Mouse (Mus musculus) small intestine, adult 2 months (tissue): ENCODE results near the gene Lin7b. TPM values are rescaled to one million over a fixed set of nuclear protein-coding genes. Genes with fewer than 3 reads are reported as not detected.

Experiments
- H3K27ac ChIP-seq: fragments of 200-500 bp; 2 replicates; pipeline ENCODE4 v1.5.1; 2012; ENCODE audit warnings: low read depth, low read length, control low read depth, inconsistent platforms; ENCODE audit not compliant: insufficient read depth
- H3K27me3 ChIP-seq: fragments of 200-500 bp; 2 replicates; pipeline ENCODE4 v1.6.1; 2012; ENCODE audit warnings: mild to moderate bottlenecking, moderate library complexity, low read length, inconsistent platforms; ENCODE audit not compliant: control insufficient read depth, insufficient read depth
- H3K36me3 ChIP-seq: fragments of 200-500 bp; 2 replicates; pipeline ENCODE4 v1.6.1; 2012; ENCODE audit warnings: mild to moderate bottlenecking, low read length, control low read depth, inconsistent platforms; ENCODE audit not compliant: control insufficient read depth, insufficient read depth
- H3K4me1 ChIP-seq: fragments of 200-500 bp; 2 replicates; pipeline ENCODE4 v1.6.1; 2012; ENCODE audit warnings: low read length, inconsistent platforms, mixed read lengths; ENCODE audit not compliant: control insufficient read depth, insufficient read depth, insufficient read length
- H3K4me3 ChIP-seq: fragments of 200-500 bp; 2 replicates; pipeline ENCODE4 v1.5.1; 2012; ENCODE audit warnings: low read depth, mild to moderate bottlenecking, control low read depth, inconsistent platforms, low read length, moderate library complexity
- CTCF ChIP-seq: fragments of 200-500 bp; IDR thresholded peaks from 2 replicates; pipeline ENCODE4 v1.5.1; 2012; ENCODE audit warnings: low read depth, mild to moderate bottlenecking, control low read depth, inconsistent platforms, low read length, moderate library complexity, mixed read lengths; ENCODE audit not compliant: insufficient replicate concordance, insufficient read length; ENCODE audit errors: extremely low read depth
- POLR2A ChIP-seq: fragments of 200-500 bp; IDR thresholded peaks from 2 replicates; pipeline ENCODE4 v1.6.1; 2012; ENCODE audit warnings: low read depth, mild to moderate bottlenecking, control low read depth, inconsistent platforms, low read length, moderate library complexity
- WGBS: fragments of 180-500 bp; shearing (Covaris S2); methylation state at CpG from one replicate; pipeline ENCODE4 v1.1.7; 2018; 5-methylcytosine and 5-hydroxymethylcytosine counted together
- polyA plus RNA-seq: library from polyadenylated mRNA; depleted of rRNA; stranded (reverse); fragments of >200 nt; gene quantifications from 2 replicates; pipeline ENCODE4 v1.2.3, GENCODE M21; 2012

Lin7b gene
- polyA plus RNA-seq, 1 experiment: 2.9 TPM

GRCm38 (mm10) chr7:45337469-45337868 is 32.9 kb downstream of the Lin7b start:
- H3K4me3 ChIP-seq: no peak overlapping the region
- no peaks in the 10 kb centered on the region for H3K27me3 ChIP-seq
- peaks cover 31% of the 10 kb centered on the region for H3K4me1 ChIP-seq
- no peaks in the 10 kb centered on the region for H3K36me3 ChIP-seq
- WGBS: 24% methylated on average over 4 of the region's 4 CpGs
- TF ChIP-seq CTCF (no peak), POLR2A (no peak)
- H3K27ac ChIP-seq: no peak overlapping the region

DNA sequence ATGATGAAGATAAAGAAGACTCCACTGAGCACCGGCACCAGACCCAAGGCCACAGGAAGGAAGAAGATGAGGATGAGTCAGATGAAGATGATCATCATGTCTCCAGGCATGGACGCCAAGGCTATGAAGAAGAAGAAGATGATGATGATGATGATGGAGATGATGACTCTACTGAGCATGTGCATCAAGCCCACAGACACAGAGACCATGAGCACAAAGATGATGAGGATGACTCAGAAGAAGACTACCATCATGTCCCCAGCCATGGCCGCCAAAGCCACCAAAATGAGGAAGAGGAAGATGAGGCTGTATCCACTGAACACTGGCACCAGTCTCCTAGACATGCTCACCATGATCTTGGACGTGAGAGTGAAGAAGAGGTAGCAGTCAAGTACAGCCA is 34.1 kb downstream of the Lin7b start:
- TF ChIP-seq CTCF (no peak), POLR2A (no peak)
- H3K27ac ChIP-seq: no peak overlapping the region
- no peaks in the 10 kb centered on the region for H3K27me3 ChIP-seq
- peaks cover 39% of the 10 kb centered on the region for H3K4me1 ChIP-seq
- 93% methylated on average over 4 of the region's 4 CpGs for WGBS
- H3K4me3 ChIP-seq: no peak overlapping the region
- H3K36me3 ChIP-seq: peaks cover 5% of the 10 kb centered on the region; the same call in 1 of the 2 replicates

GRCm38 (mm10) chr7:45335056-45335455 is 35.3 kb downstream of the Lin7b start, which contains the start of gene Hrc:
TSS of gene Hrc (plus strand) at chr7:45335290.
- Histone ChIP-seq H3K4me1 (peaks cover 31% of the 10 kb centered on the region), H3K4me3 (no peak within 1 kb of the TSS), H3K27me3 (no peaks in the 10 kb centered on the region), H3K27ac (no peak within 1 kb of the TSS), H3K36me3 (peaks cover 12% of the 10 kb centered on the region)
- TF ChIP-seq POLR2A (no peak), CTCF (no peak)
- WGBS: 71% methylated on average over 5 of the region's 5 CpGs

- Histone ChIP-seq H3K36me3 (peaks cover 14% of the 10 kb centered on the region), H3K27ac (no peak overlapping the region), H3K4me3 (no peak overlapping the region), H3K27me3 (no peaks in the 10 kb centered on the region), H3K4me1 (peaks cover 28% of the 10 kb centered on the region)
- WGBS: 60% methylated on average over 3 of the region's 3 CpGs
- TF ChIP-seq CTCF (no peak), POLR2A (no peak)
Measured at GRCm38 (mm10) chr7:45334605-45335004, 35.8 kb downstream of the Lin7b start.

DNA sequence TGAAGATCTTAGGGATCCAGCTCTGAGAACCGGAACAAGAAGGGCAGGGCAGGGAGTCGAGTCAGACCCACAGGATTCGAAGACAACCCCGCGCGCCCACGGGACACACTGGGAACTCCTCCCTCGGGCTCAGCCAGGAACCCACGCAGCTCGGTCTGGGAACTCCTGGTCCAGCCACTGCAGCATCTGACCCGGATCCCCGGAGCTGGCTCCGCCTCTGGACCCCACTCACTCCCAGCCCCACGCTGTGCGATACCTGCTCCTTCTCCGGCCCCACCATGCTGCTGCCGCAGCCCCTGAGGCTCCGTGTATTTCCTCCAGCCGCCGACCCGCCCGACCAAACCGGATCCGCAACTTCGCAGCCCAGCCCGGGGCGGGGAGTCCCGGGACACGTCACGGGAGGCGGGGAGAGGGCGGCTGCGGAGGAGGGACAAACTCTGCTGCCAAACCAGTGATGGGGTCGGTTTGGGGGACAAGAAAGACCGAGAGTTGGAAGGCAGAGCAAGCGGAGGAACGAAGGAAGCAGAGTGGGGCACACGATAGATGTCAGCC is 36.9 kb downstream of the Lin7b start, which contains the start of gene Trpm4:
TSS of gene Trpm4 (minus strand) at position 350 of the 552 bp plus-strand sequence.
- under 1% methylated on average over 38 of the region's 38 CpGs for WGBS

DNA sequence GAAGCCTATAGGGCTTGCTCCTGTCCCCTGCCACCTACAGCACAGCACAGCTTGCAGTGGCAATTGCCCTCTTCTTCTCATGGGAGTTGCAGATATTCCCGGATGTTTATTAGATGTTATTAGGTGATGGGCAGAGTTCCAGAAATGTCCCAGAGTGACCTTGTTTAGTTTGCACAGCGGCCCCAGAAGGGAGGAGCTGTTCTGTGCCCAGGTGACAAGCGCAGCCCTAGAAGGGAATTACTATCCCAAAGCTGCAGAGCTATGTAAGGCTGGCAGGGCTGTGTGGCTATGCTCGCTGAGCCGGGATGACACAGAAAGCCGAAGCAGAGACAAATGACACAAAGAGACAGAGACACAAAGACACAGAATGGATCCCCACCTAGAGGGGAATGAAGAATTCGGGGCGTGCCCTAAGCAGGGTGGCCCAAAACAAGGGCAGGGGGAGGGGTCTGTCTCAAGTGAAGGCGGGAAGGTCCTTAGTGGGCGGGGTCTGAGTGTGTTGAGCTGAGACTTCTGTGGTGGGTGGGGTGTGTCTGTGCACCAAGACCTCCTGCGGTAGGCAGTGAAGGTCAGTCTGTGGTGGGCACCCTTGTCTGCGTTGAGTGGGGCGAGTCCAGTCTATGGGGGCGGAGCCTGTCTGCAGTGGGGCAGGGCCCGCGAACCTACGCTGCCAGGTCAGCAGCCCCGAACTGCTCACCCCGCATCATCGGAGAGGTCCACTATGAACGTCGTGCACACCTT is 37.5 kb downstream of the Lin7b start:
- H3K36me3 ChIP-seq: peaks cover 19% of the 10 kb centered on the region

More for the DNA sequence above, 36.9 kb downstream of the Lin7b start, which contains the start of gene Trpm4:
- TF ChIP-seq POLR2A: peak; percentile 91
- TF ChIP-seq CTCF: no peak
- Histone ChIP-seq H3K4me3 (peak within 1 kb of the TSS; percentile 91), H3K36me3 (peaks cover 18% of the 10 kb centered on the region), H3K4me1 (peaks cover 22% of the 10 kb centered on the region), H3K27ac (peak within 1 kb of the TSS; percentile 91), H3K27me3 (no peaks in the 10 kb centered on the region)

GRCm38 (mm10) chr7:45331502-45331901 is 38.9 kb downstream of the Lin7b start:
- 94% methylated on average over 6 of the region's 6 CpGs for WGBS
- no peak for TF ChIP-seq POLR2A
- TF ChIP-seq CTCF: peak; percentile 18; the same call in 1 of the 2 replicates
- Histone ChIP-seq H3K27me3 (no peaks in the 10 kb centered on the region), H3K36me3 (peaks cover 31% of the 10 kb centered on the region), H3K4me3 (peak overlapping the region; percentile 91; the same call in 1 of the 2 replicates), H3K27ac (peak overlapping the region; percentile 91; the same call in 1 of the 2 replicates), H3K4me1 (peaks cover 9% of the 10 kb centered on the region; the same call in 1 of the 2 replicates)

More for the DNA sequence above, 37.5 kb downstream of the Lin7b start:
- H3K27me3 ChIP-seq: no peaks in the 10 kb centered on the region
- WGBS: 3% methylated on average over 22 of the region's 22 CpGs
- H3K4me1 ChIP-seq: peaks cover 16% of the 10 kb centered on the region
- H3K27ac ChIP-seq: peak overlapping the region; percentile 91
- peak overlapping the region; percentile 91 for H3K4me3 ChIP-seq
- no peak for TF ChIP-seq CTCF
- peak; percentile 25; the same call in 1 of the 2 replicates for TF ChIP-seq POLR2A
